Mouse (Mus musculus): ENCODE data around the gene Cxcl15.

The Cxcl15 gene

DNA sequence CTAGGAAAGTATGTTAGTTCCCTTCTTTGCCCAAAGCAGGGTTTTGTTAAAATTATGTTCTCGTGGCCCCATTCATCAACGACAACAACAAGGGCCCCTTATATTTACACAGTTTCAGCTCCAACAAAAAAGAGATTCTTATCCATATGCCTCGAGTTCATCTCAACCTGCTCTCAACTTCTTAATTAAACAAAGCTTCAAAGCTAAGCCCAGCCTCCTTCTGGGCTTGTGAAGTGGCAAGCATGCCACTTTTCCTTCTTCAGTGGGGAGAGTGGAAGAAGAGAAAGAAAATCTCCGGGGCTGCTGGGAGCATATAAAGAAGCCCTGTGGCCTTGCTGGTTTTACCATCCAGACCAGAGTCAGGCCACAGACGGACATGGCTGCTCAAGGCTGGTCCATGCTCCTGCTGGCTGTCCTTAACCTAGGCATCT is at the start of gene Cxcl15:
TSS of gene Cxcl15 (plus strand) at position 340 of the 431 bp plus-strand sequence.
- DNase-seq (ENCODE audit: inconsistent ontology term): no peak

DNA sequence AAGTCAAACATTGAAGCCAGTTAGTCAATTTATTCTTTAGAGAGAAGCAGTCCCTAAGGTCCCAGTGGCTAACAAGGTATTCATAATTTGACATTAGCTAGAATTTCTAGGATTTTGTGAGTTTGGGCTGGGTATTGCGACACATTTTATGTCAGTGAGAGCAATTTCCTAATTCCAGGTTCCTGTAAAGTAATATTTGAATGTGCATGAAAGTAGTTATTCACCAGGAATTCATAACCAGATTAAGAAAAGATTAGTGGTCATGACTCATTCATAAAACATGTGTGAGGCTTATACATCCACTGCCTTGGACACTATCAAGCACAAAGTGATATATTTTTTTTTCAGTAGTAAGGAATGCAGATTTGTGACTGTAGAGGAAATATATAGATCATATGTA is 40.4 kb upstream of the Cxcl15 start:
- peak; percentile 50 for DNase-seq (ENCODE audit: inconsistent ontology term)

DNA sequence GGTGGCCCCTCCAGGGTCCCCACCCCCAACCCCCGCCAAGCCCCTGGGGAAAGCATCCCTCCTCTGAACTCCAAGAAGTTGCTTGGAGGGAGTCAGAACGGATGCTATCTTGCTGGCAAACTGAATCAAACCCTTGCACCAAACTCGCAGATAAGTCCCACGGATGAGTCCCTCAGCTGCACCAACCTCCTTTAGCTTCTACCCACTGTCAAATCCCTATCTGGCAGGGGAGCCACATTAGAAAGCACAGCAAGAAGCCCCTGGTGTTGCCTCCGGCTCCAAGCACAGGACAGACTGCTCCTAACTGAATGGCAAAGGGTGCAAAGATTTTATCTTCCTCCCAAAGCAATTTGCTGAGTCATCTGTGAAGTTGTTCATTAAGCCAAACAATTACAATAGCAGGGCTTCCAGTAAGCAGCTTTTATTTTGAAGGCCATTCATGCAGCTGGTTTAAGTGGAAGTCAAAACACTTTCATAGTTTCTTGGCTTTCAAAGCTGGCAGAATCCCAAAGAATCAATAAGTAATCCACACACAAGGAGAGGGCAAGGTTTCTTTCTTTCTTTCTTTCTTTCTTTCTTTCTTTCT is 36.2 kb upstream of the Cxcl15 start:
- peak; percentile 76 for DNase-seq (ENCODE audit: inconsistent ontology term)

DNA sequence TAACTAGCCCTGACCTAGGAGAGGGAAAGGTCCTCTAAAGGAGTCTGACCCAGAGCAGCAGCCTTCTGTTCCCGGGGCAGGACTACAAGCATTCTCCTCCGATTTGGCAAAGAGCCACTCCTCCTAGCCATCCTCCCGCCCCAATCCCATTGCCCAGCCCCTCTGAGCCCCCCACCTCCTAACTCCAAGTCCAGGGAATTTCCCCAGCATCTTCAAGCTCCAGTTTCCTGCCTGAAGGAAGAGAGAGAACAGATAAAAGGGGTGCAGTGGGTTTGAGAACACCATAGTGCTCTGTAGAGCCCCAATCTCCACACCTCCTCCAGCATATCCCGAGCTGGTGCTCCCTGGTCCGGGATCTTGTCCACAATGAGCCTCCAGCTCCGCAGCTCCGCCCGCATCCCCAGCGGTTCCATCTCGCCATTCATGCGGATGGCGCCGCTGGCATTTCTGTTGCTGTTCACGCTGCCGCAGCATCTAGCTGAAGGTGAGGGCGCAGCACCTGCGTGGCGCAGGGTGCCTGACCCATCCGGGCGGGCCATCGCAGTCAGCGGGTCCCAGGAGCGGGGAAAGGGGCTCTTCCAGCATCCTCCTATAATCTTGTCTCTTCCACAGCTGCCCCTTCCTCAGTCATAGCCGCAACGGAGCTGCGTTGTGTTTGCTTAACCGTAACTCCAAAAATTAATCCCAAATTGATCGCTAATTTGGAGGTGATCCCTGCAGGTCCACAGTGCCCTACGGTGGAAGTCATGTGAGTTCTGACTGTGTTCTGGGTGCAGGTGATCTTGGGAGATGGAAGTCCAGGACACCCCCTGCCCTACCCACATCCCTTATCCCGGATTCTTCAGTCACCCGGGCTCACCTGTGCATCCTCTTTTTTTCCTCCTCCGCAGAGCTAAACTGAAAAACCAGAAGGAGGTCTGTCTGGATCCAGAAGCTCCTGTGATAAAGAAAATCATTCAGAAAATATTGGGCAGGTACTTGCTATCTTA is 35.0 kb upstream of the Cxcl15 start, which contains the start of gene Cxcl5:
TSS of gene Cxcl5 (plus strand) at position 284 of the 989 bp plus-strand sequence.
- peak; percentile 33 for DNase-seq (ENCODE audit: inconsistent ontology term)

DNA sequence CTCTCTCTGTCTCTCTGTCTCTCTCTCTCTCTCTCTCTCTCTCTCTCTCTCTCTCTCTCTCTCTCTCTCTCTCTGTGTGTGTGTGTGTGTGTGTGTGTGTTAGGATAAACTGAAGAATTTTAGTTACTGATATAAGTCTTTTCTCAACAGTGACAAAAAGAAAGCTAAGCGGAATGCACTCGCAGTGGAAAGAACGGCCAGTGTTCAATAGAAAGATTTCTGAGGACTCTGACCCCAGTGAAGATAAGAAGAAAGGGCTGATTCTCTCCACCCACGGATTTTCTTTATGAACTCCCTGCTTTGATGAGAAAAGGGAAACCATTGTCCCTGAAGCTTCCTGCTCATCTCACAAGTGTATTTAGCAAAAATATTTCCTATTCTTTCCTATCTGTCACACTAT is 34.0 kb upstream of the Cxcl15 start:
- no peak for DNase-seq (ENCODE audit: inconsistent ontology term)

DNA sequence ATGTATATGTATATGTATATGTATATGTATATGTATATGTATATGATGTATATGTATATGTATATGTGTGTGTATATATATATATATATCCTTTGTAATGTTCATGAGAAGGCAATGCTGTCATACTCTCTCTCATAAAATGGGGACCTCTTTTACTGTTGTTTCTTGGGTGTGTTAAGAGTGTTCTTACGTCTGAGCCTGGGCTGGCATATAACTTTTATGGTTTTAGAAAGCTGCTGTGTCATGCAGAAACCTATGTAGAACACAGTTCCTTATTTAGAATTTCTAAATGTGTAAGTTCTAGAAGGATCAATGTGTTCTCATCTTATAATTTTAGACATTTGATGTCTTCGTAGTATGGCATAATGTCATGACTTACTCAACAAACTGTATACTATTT is 33.5 kb upstream of the Cxcl15 start:
- no peak for DNase-seq (ENCODE audit: inconsistent ontology term)

DNA sequence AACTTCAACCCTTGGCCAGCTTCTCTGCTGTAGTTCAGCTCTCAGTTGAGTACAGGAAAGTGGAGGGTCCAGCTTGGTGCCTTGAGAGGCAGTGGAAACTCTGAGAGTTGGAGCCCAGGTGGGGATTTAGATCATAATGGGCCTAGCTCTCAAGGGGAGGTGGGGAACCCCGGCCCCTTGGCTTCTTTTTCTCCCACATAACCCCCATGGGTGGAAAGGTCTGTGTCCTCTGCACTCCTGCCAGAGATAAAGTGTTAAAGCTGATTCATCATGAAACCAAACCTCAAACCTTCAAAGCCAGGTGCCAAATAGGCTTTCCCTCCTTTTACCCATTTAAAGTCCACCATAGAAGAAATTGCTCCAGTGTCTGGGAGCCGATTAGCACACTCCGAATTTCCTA is 32.5 kb upstream of the Cxcl15 start:
- no peak for DNase-seq (ENCODE audit: inconsistent ontology term)

DNA sequence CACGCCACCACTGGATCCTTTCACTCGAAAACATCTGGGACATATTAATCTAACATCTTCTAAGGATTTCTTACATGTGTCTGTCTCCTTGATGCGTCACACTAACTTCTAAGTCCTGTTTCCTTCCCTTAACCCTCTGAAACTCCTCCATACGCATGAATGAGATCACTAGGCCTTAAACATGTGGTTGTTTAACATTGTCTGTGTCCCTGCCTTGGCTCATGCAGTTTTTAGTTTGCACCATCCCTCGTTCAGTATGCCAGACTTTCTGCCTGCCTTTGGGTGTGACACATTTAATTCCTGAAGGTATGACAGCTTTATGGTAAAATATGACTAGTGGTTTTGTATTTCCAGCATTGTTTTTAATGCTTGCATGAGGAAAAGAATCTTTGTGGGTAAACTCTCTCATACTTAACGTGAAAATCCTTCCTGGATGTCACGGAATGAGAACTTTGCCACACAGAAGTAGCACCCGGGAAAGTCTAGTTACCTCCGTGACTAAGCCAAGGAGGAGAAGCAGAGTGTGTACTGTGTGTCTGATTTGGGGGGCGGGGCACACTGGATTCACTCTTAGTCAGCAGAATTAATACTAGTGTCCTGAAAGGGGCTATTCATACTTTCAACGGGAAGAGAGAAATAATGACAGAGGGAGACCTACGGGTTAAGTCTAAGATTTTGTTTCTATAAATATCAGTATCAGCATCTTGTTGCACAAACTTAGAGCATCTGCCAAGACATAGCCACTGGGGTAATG is 30.2 kb upstream of the Cxcl15 start:
- DNase-seq (ENCODE audit: inconsistent ontology term): no peak

DNA sequence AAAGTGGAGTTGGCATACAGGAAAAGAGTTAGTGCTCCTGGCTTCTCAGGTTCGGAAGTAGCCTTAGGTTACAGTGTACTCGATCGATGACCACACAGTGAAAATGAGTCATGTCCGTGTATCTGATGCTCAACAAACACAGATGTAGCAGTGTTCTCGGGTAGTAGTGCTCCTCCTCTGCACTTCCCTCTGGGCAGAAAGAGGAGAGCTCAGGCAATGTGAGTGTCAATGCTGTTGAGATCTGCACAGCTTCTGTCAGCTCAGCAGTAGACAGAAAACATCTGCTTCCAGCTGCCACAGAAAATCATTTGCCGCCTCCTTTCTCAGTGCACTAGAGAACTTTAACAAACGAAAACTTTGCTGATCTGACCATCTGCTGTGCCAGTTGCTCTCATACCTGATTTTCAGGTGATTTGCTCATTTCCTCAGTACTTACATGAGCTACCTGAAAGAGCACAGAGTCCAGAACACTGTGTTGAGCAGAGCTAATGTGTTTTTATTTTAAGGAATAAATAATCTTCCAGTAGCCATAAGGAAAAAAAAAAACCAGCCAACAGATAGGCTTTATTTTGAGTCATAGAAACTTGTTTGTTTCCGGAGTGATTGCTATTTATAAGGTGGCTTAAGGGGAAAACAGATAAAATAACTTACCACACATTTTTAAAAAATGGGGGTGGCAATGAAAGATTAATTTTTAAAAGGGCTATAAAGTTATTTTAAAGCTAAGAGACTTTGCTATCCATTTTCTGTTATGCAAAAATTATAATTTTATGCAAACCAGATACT is 28.3 kb upstream of the Cxcl15 start:
- DNase-seq (ENCODE audit: inconsistent ontology term): no peak

DNA sequence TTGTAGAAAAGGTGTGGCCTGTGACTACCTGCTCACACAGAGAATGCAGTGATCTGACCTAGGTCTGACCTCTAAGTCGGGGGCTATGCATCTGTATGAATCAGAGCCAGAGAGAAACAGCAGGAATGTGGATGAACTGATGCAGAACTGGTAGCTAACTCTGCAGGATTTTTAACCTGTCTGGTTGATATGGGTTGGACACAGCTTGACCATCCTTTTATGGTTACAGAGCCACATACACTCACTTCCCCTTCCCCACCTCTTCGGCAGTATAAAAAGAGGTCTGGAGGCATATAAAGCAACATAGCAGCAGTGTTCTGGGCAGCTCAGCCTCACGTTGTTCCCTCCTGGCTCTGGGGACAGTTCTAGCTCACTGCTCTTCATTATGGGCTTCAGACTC is 26.1 kb upstream of the Cxcl15 start, which contains the start of gene Ppbp:
TSS of gene Ppbp (plus strand) at position 301 of the 400 bp plus-strand sequence.
- DNase-seq (ENCODE audit: inconsistent ontology term): no peak

DNA sequence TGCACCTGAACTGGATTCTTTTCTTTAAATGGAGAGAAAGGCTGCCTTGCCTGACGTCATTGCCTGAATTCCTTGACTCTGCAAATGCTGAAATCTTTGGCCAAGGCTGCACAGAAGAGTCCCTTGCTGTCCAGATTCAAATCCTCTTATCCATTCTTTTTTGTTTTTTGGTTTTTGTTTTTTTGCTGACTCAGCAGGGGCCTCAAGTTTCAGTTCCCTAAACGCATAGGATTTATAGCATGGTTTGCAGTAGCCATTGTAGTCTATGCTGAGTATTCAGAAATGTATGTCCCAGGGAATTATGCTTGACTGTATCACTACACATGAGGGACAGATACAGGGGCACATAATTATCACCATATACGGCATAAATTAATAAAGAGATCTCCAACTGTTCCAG is 23.0 kb upstream of the Cxcl15 start:
- no peak for DNase-seq (ENCODE audit: inconsistent ontology term)

DNA sequence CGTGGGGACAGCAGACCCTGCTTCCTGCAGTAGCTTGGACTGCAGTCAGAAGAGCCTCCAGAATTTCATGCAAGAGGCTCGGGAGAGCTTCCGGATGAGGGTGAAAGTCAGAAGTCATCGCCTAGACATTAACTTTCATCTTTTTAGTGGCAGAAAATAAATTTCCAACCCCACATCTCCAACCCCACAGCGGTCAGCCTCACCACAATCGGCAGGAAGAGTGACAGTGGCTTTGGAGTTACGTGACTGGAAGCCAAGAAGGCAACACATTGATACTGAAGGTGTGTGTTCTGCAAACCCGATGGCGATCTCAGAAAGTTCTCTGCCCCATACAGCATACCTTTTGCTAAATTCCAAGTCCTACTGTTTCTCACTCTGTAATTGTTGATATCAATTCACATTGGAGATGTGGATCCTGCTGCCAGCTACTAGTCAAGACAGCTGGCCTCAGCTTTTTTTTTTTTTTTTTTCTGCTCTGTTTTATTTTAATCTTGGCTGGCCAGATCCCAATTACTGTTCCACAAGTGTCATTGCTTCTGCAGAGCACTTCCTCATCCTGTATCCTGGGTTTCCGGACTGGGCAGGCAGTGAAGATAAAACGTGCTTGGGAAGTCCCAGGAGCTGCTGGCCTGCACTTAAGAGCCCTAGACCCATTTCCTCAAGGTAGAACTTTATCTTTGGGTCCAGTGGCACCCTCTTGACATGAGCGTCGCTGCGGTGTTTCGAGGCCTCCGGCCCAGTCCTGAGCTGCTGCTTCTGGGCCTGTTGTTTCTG is 22.3 kb upstream of the Cxcl15 start, which contains the start of gene Pf4:
TSS of gene Pf4 (plus strand) at position 556 of the 774 bp plus-strand sequence.
- DNase-seq (ENCODE audit: inconsistent ontology term): no peak

DNA sequence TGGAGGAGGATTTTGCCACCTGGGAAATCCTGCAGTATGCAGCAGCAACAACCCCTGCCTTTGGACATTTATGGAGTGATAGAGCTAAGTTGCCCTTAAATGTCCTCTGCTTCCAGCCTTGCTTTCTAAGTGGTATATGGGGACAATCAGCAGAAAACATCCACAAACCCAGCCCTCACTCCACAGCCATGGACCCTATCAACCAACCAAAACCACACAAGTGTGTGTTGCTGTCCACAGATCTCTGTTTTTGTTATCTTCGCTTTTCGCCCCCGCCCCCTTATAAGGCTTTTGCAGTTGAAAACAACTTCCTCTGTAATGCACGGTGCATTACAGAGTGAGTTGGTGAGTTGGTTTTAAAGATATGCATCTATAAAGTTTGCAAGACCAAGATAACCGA is 18.8 kb upstream of the Cxcl15 start:
- DNase-seq (ENCODE audit: inconsistent ontology term): no peak

DNA sequence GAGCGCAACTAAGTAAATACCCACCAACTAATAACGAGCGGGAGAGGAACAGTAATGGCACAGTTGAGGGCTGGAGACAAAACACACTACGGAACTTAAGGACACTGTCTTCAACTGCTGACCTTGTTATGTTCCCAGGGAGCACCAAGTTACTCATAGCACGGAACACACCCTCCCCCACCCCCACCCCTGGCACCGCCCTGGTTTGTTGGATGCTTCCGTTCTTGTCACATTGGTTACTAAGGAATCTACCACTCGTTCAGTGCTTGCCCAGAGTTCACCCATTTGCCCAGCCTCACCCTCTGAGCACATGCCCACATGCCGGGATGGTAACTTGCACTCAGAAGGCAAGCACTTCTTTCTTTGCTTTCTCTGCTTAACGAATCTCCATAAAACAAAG is 16.7 kb upstream of the Cxcl15 start:
- DNase-seq (ENCODE audit: inconsistent ontology term): peak; percentile 13

DNA sequence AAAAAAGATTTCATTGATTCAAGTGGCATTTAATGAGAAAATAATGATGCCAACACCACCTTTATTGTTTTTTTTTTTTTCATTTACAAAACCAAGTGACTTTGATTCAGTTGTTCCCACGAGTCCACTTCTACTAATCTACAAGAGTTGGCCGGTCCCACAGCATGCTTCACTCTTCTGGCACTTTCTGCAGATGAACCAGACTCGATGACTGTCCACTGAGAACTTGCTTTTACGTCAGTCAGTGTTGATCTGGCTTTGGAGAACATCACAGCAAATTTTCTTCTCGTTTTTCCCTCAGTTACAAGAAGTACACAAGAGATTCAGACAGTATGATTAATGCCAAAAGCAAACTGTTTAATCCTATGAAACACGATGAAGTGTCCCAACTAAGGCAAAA is 15.5 kb upstream of the Cxcl15 start:
- DNase-seq (ENCODE audit: inconsistent ontology term): no peak

DNA sequence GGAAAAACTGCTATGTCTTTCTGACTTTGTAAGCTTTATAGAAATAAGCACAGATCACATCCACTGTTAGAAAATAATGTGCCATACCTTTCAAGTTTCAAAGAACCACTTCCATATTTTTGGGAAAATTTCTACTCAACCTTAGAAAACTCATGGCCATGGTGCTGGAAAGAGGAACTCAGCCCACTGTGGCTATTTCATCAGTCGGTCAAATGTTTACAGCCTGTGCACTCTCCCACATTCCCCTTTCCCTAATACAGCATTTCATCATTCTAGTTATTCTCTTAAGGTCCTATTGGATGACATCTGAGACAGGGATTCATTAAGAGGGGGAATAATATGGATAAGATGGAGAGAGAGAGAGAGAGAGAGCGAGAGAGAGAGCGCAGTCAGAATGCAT is 10.6 kb upstream of the Cxcl15 start:
- DNase-seq (ENCODE audit: inconsistent ontology term): no peak

DNA sequence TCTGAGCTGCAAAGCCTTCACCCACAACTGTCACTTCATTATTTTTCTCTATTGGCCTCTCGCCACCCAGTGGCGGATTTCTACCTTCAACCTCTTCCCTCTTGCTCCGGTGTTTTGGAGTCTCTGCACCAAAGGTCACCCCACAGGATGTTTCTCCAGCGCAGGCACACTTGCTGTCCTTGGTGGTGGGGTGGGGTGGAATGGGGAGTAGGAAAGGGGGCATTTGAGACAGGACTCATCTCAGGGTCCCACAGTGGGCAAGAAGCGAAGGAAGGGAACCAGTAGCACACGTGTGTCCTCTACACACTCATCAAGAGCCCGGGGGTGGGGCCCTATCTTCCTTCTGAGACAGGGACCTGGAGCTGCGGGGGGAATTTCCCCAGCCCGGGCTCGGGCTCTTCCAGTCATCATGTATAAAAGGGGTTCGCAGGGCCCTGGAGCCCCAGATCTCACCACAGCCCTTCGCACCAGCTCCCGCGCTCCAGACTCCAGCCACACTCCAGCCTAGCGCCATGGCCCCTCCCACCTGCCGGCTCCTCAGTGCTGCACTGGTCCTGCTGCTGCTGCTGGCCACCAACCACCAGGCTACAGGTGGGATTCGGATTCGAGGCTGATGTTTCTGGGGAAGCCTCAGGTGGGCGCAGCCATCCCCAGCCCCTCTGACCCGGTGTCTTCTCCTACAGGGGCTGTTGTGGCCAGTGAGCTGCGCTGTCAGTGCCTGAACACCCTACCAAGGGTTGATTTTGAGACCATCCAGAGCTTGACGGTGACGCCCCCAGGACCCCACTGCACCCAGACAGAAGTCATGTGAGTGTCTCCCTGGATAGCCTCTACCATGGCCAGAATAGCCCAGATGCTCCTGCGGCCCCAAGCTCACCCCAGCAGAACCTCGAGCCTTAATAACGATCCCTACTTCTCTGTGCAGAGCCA is 8.4 kb upstream of the Cxcl15 start, which contains the start of gene Cxcl3:
TSS of gene Cxcl3 (plus strand) at position 445 of the 930 bp plus-strand sequence.
- peak; percentile 38 for DNase-seq (ENCODE audit: inconsistent ontology term)

DNA sequence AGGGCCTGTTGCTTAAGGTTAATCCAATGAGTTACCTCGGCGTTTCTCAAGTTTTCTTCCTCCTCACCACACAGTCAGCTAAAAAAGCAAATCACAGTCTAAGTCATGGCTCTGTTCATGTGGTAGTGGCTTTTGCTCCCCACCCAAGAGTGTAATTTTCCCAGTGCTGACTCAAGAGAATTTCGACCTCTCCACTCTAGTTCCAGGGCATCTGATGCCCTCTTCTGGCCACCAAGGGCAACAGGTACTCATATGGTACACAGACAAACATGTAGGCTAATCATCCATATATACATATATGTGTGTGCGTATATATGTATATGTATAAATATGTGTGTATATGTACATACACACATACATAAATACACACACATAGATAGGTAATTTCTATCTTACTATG is 6.2 kb upstream of the Cxcl15 start:
- DNase-seq (ENCODE audit: inconsistent ontology term): no peak
